Mouse (Mus musculus): ENCODE data around the gene Invs.

The Invs gene

DNA sequence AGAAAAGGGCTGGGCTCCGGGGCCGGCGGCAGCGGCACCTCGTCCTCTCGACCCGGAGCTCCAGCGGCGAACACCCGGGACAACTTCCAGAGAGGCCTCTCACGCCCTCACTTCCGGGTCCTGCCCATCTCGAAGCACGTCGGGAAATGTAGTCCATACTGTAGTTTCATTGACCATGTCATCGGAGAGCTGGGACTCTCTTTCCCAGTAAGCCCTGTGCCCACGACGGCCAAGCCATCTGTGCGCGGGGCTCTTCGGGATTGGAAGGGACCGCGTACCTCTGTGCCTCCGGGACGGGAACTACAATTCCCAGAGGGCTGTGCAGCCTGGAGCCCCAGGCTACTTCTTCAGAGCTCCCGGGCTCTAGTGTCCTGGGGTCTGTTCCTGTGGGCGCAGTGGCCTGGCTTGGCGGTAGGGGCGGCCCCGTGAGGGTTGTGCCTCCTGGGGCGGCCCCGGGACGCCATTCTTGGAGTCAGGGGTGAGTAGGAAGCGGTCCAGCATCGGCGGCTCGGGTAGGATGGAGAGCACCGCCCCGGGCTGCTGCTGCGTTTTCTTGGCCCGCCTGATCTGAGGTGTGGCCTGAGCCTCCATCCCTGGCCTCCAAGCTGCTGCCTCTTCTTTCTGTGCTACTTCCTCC lies at the start of gene Invs, which contains the start of gene Erp44:
Invs (plus strand) TSS at position 263 of the 637 bp plus-strand sequence.
Erp44 (minus strand) TSS at position 61 of the 637 bp plus-strand sequence.
- peak; percentile 99 for DNase-seq (ENCODE audit: low spot score)

- DNase-seq (ENCODE audit: low spot score): no peak
Observed at GRCm38 (mm10) chr4:48236721-48237120, 42.8 kb upstream of the Invs start.

GRCm38 (mm10) chr4:48239046-48239445 lies 40.5 kb upstream of the Invs start:
- DNase-seq (ENCODE audit: low spot score): no peak

GRCm38 (mm10) chr4:48242482-48242881 lies 37.1 kb upstream of the Invs start:
- no peak for DNase-seq (ENCODE audit: low spot score)

DNA sequence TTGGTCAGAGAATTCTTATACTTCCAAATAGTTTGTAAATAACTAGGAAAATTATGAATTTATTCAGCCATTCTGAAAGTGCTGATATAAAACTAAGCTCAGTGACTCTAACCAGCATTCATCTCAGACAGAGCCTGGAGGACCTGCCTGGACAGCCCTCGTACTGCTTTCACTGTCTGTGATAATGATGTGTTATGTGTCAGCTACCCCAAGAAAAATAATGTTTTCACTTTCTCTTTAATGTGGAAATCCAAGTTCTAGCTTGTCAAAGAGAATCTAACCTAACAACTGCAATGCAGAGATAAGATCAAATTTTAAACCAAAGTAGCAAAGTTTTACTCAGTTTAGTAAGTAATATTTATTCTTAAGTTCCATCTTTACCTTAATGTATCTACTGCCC lies 35.8 kb upstream of the Invs start:
- no peak for DNase-seq (ENCODE audit: low spot score)

- no peak for DNase-seq (ENCODE audit: low spot score)
Observed at GRCm38 (mm10) chr4:48244280-48244679, 35.3 kb upstream of the Invs start.

GRCm38 (mm10) chr4:48253266-48253665 lies 26.3 kb upstream of the Invs start:
- no peak for DNase-seq (ENCODE audit: low spot score)

- DNase-seq (ENCODE audit: low spot score): no peak
Observed at GRCm38 (mm10) chr4:48258045-48258444, 21.5 kb upstream of the Invs start.

DNA sequence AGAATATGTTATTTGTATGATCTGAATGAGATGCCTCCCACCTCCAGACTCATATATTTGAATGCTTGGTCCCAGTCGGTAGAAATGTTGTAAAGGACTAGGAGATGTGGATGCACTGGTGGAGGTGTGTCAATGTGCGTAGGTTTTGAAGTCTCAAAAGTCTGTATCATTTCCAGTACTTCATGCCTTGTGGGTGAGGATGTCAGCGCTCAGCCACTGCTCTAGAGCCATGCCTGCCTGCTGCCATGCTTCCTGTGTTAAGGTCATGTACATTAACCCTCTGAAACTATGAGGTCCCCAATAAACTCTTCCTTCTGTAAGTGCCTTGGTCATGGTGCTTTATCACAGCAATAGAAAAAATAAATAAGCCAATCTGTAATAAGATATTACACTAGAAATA lies 11.9 kb upstream of the Invs start:
- no peak for DNase-seq (ENCODE audit: low spot score)

DNA sequence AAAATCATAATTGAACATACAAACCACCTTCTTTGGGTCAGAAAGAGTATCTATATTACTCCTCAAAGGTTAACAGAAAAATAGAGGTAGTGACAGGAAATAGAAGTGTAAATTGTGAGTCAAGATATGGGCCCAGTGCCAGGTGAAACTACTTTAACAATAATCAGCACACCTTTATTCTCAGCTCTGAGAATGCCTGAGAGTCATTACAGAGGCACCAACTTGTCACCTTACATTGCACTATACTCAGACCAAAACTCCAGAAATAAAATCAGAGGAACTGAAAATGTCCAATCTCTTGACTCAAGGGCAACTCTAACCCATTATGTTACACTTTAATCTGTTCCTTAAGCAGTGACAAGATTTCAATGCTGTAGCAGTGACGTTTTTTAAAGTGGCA lies 11.4 kb upstream of the Invs start:
- DNase-seq (ENCODE audit: low spot score): no peak

DNA sequence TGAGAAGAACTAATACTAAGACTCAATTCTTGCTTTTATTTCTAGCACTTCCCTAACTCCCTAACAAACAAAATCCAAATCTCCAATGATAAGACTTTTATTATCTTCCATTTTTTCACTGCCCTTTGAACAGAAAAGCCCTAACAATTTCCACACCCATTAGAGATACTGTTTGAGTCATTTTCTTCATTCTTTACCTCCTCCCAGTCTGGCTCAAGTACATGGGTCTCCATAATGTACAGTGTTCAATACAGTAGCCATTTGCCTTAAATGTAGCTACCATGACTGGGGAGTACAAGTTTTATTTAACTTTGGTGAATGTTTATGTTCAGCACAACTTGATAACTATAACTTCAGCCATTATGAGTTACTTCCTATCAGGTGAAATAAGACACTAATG lies 9.0 kb upstream of the Invs start:
- no peak for DNase-seq (ENCODE audit: low spot score)

DNA sequence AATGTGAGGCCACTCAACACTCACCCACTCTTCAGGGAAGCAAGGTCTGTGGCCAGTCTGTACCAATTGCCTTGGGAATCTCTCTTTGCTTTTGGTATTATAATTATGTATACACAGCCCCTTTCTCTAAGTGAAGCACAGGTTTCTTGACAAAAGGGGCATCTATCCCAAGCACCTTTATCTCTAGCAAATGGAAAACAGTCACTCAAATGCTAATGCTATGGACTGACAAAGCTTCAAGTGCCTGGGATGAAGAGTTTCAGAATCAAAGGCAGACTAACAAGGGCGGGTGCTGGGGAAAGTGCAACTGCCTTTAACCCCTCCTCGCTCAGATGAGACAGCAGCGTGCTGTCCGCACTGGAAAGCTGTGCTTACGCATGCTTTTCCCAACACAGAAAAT lies 7.7 kb upstream of the Invs start:
- DNase-seq (ENCODE audit: low spot score): no peak

DNA sequence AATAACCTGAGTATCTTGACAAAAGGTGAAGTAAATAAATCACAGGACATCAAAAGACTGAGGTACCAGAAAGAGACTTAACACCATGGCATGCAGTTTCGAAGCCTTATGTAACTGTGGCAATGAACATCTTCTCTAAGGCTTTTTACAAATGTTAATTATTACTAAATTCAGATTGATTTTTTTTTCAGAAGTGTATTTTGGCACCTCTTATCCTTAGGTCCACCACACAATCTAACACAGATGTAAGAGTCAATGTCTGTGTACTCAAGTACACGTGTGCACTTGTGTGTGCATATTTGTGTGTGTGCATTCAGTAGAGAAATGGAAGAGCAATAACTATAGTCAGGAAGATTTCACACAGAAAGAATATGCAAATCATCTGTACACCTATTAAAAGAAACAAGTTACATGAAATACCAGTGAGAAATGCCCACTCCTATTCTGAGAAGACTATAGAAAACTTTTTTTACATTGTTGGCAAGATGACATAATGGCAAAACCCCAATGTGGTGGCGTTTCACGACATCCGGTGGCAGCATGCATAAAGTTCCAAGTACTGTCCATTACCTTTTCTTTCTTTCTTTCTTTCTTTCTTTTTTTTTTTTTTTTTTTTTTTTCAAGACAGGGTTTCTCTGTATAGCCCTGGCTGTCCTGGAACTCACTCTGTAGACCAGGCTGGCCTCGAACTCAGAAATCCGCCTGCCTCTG lies 6.3 kb upstream of the Invs start:
- DNase-seq (ENCODE audit: low spot score): no peak

- no peak for DNase-seq (ENCODE audit: low spot score)
Observed at GRCm38 (mm10) chr4:48275736-48276135, 3.8 kb upstream of the Invs start.

- DNase-seq (ENCODE audit: low spot score): no peak
Observed at GRCm38 (mm10) chr4:48277011-48277410, 2.5 kb upstream of the Invs start.

DNA sequence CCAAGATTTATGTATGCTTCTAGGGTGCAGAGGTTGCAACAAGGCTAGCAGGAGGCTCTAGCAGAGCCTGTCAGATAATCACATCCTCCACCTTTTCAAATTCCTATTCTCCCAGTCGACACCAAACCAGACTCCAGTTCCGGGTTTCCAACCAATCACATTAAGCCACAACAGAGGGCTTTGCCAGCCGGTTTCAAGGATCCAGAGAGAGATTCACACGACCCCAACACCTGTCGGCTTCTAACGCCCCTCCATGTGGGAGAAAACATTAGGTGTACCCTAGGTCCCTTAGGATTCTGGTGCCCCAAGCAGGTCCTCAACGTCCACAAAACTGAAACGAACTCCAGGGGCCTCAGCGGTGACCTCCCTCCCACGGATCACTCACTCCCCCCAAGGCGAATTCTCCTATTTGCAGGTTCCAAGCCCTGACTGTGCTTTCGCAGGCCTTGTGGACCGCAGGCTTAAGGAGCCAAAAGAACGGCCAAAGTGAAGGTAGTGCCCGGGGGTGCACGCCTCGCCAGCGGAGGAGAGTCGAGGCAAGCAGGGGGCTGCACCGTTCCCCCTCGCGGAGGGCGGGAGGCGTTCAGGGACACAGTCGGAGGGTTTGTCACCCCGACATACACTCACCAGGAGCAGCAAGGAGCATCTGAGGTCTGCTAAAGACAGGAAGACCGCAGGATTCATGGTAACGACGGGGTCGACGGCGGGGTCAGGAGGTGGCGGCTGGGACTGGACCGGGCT lies 633 bp upstream of the Invs start:
- peak; percentile 49 for DNase-seq (ENCODE audit: low spot score)

- DNase-seq (ENCODE audit: low spot score): no peak
Observed at GRCm38 (mm10) chr4:48281121-48281520, 1.6 kb downstream of the Invs start.

DNA sequence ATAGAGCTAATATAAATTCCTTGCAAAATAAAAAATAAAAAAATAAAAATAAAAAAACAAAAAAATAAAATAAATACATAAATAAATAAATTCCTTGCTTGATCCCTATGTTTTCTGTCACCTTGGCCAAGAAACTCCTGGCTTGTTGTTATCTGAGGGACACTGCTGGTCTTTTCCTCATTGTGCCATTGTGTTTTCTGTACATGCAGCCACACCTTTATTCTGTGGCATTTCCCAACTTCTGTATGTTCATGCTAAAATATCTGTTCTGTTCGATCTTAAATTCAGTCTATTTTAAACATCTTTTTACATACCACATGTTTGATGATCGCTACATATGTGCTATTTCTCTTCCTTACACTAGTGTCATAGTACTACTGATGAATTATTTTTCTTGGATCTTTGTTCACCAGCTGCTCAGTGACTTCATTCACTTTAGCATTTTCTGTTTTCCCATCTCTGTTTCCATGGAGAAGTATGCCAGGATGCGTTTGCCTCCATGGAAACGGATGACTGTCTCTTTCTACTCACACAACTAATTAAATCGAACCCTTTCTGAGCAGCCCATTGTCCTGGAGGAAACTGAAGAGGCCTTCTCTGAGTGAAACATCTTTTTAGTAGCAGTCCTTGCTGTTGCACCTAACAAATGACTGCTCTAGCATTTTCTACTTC lies 7.7 kb downstream of the Invs start:
- DNase-seq (ENCODE audit: low spot score): peak; percentile 65

- DNase-seq (ENCODE audit: low spot score): no peak
Observed at GRCm38 (mm10) chr4:48314814-48315213, 35.3 kb downstream of the Invs start.

DNA sequence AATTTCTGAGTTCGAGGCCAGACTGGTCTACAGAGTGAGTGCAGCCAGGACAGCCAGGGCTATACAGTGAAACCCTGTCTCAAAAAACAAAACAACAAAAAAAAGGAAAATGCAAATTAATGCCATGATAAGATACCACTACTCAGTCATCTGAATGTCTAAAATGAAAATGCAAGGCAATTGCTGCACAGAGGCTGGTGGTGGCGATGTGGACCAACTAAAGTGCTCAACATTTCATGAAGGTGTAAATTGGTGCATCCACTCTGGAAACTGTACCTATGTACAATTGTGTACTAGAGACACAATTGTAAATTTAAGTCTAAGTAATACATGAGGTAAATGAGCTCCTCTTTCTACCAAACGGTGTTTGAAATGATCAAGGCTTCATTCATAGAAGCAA lies 36.5 kb downstream of the Invs start:
- no peak for DNase-seq (ENCODE audit: low spot score)

DNA sequence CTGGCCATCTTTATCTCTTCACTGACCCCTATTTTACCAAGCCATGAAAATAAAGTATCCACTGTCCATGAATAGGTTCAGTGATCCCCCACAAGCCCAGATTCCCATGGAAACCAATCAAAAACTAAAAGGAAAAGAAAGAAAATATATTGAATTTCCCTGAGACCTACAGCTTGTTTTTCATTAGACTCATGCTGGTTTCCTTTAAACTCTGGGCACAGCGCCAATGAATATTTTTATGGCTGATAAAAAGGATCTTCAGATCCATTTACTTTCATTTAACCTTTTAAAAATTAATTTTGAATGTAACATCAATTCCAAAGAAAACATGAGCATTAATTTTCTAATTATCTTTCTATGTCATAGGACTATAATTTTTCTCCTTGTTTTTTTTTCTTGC lies 41.7 kb downstream of the Invs start:
- DNase-seq (ENCODE audit: low spot score): no peak

DNA sequence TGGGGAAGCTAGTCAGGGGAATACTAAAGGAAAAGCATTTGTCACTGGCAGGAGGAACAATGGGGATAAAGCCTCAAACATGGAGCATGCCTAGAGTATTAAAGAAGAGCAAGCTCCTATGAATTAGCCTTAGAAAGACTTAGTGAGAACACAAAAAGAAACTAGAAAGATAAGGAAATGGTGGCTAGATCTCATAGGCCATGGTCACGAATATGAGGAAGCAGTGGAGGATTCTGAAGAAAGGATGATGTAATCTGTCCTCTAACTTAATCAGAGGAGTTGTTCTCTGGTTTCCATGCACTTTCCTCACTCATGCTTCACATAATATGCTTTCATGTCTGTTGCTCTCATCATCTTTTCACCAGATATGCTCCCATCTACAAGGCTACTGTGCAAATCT lies 42.5 kb downstream of the Invs start:
- DNase-seq (ENCODE audit: low spot score): no peak

DNA sequence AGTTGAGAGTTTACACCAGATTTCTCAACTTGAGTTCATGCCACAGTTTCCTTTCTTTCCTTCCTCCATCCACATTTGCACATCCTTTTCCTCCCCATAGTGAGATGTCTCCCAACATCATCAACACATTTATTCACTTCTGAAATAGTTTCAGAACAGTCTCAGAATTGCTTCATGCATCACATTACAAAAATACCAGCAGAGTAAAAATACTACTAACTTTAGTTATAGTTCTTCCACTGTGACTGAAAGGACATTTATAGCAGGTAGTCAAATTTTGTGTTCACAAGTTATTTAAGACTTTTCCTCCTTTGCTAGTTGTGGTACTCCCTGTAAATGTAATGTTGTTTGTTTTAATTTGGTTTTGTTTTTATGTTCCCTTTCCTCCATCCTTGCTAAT lies 47.6 kb downstream of the Invs start:
- no peak for DNase-seq (ENCODE audit: low spot score)
